Mouse (Mus musculus) lung, embryonic 16.5 days (tissue): ENCODE measurements around the gene Mmp9. TPM values are rescaled to one million over a fixed set of nuclear protein-coding genes. Genes with fewer than 3 reads are reported as not detected.

ENCODE experiments used
- ATAC-seq: fragments of 200-750 bp; cut with Nextera tagmentation; 2 replicates; pipeline ENCODE4 v1.8.0; 2017; ENCODE audit warnings: low read depth, mild to moderate bottlenecking, moderate library complexity
- H3K27ac ChIP-seq: fragments of 300-500 bp; sonication (generic); 2 replicates; pipeline ENCODE4 v1.5.1; 2014; ENCODE audit warnings: mild to moderate bottlenecking, control low read depth, low read length
- H3K27me3 ChIP-seq: fragments of 300-500 bp; sonication (generic); 2 replicates; pipeline ENCODE4 v1.6.1; 2014; ENCODE audit warnings: low read depth, low read length, mixed read lengths; ENCODE audit not compliant: control insufficient read depth, insufficient read depth
- H3K36me3 ChIP-seq: fragments of 300-500 bp; sonication (generic); 2 replicates; pipeline ENCODE4 v1.6.1; 2014; ENCODE audit warnings: low read length; ENCODE audit not compliant: control insufficient read depth, insufficient read depth
- H3K4me1 ChIP-seq: fragments of 300-500 bp; sonication (generic); replicated peaks from 2 replicates; pipeline ENCODE4 v1.6.1; 2014; ENCODE audit warnings: low read length, mixed read lengths; ENCODE audit not compliant: control insufficient read depth, insufficient read depth
- H3K4me2 ChIP-seq: fragments of 300-500 bp; sonication (generic); 2 replicates; pipeline ENCODE4 v1.6.1; 2014; ENCODE audit warnings: low read depth, low read length, control low read depth
- H3K4me3 ChIP-seq: fragments of 300-500 bp; sonication (generic); 2 replicates; pipeline ENCODE4 v1.5.1; 2014; ENCODE audit warnings: mild to moderate bottlenecking, low read length, control low read depth
- H3K9ac ChIP-seq: fragments of 300-500 bp; sonication (generic); 2 replicates; pipeline ENCODE4 v1.6.1; 2014; ENCODE audit warnings: low read length, control low read depth
- H3K9me3 ChIP-seq: fragments of 300-500 bp; sonication (generic); 2 replicates; pipeline ENCODE4 v1.6.1; 2016; ENCODE audit warnings: low read length; ENCODE audit not compliant: control insufficient read depth
- WGBS: fragments of 180-500 bp; shearing (Covaris S2); extraction: QIAGEN DNeasy Blood & Tissue Kit; methylation state at CpG from one replicate; pipeline ENCODE4 v1.1.7; 2014; 5-methylcytosine and 5-hydroxymethylcytosine counted together
- polyA plus RNA-seq: library from polyadenylated mRNA; unstranded; fragments of >200 nt; fragmentation: Nextera tagmentation; extraction: Ambion mirVana; gene quantifications from 2 replicates; pipeline ENCODE4 v1.2.1, GENCODE M21; 2015

Mmp9 gene
- polyA plus RNA-seq, 1 experiment from 2014 or later = 7.8 TPM

- Histone ChIP-seq H3K9me3 (peaks cover under 1% of the 10 kb centered on the region; the same call in 1 of the 2 replicates), H3K36me3 (peaks cover 29% of the 10 kb centered on the region)
- WGBS = under 1% methylated on average over 90 of the region's 91 CpGs
Observed at GRCm38 (mm10) chr2:164911086-164912048, 29.2 kb upstream of the Mmp9 start, which contains the start of gene Zfp335. Gene Zfp335 (minus strand): TSS chr2:164911757.

GRCm38 (mm10) chr2:164912151-164912550, 28.4 kb upstream of the Mmp9 start:
- peak overlapping the region; percentile 63 for H3K4me2 ChIP-seq
- peak overlapping the region; percentile 99 for H3K27ac ChIP-seq
- peak overlapping the region; percentile 96 for H3K9ac ChIP-seq
- H3K4me1 ChIP-seq = peaks cover 16% of the 10 kb centered on the region
- 7% methylated on average over 12 of the region's 12 CpGs for WGBS
- no peaks in the 10 kb centered on the region; the same call in 1 of the 2 replicates for H3K9me3 ChIP-seq
- peak; percentile 18 for ATAC-seq
- H3K4me3 ChIP-seq = peak overlapping the region; percentile 78
- no peaks in the 10 kb centered on the region for H3K27me3 ChIP-seq
- H3K36me3 ChIP-seq = peaks cover 22% of the 10 kb centered on the region

More at GRCm38 (mm10) chr2:164911086-164912048, 29.2 kb upstream of the Mmp9 start, which contains the start of gene Zfp335:
- peak within 1 kb of the TSS; percentile 99 for H3K27ac ChIP-seq
- H3K4me2 ChIP-seq = peak within 1 kb of the TSS; percentile 75
- H3K4me3 ChIP-seq = peak within 1 kb of the TSS; percentile 78
- peak; percentile 90 for ATAC-seq
- H3K27me3 ChIP-seq = no peaks in the 10 kb centered on the region
- peak within 1 kb of the TSS; percentile 96 for H3K9ac ChIP-seq
- peaks cover 16% of the 10 kb centered on the region for H3K4me1 ChIP-seq

- H3K4me3 ChIP-seq = peak overlapping the region; percentile 78
Observed at GRCm38 (mm10) chr2:164912749-164913427, 27.7 kb upstream of the Mmp9 start.

GRCm38 (mm10) chr2:164913428-164913786, 27.2 kb upstream of the Mmp9 start:
- no peak overlapping the region for H3K4me2 ChIP-seq
- H3K27me3 ChIP-seq = no peaks in the 10 kb centered on the region
- ATAC-seq = no peak
- H3K4me1 ChIP-seq = peaks cover 16% of the 10 kb centered on the region
- peaks cover 9% of the 10 kb centered on the region for H3K36me3 ChIP-seq
- H3K9me3 ChIP-seq = no peaks in the 10 kb centered on the region
- H3K4me3 ChIP-seq = no peak overlapping the region
- no peak overlapping the region for H3K27ac ChIP-seq
- H3K9ac ChIP-seq = no peak overlapping the region
- WGBS = 82% methylated on average over 2 of the region's 2 CpGs

More at GRCm38 (mm10) chr2:164912749-164913427, 27.7 kb upstream of the Mmp9 start:
- Histone ChIP-seq H3K36me3 (peaks cover 14% of the 10 kb centered on the region), H3K27me3 (no peaks in the 10 kb centered on the region), H3K9me3 (no peaks in the 10 kb centered on the region), H3K4me2 (peak overlapping the region; percentile 63; the same call in 1 of the 2 replicates), H3K4me1 (peaks cover 16% of the 10 kb centered on the region), H3K9ac (peak overlapping the region; percentile 96; the same call in 1 of the 2 replicates), H3K27ac (no peak overlapping the region)
- no peak for ATAC-seq
- 83% methylated on average over 9 of the region's 9 CpGs for WGBS

GRCm38 (mm10) chr2:164916820-164917219, 23.8 kb upstream of the Mmp9 start:
- WGBS = 69% methylated on average over 5 of the region's 5 CpGs
- Histone ChIP-seq H3K9me3 (no peaks in the 10 kb centered on the region), H3K36me3 (0 out of 2 replicates have a peak, but pooled peaks cover 2% of the 10 kb centered on the region), H3K27ac (no peak overlapping the region), H3K4me1 (peaks cover 8% of the 10 kb centered on the region), H3K9ac (no peak overlapping the region), H3K4me2 (no peak overlapping the region), H3K4me3 (no peak overlapping the region), H3K27me3 (no peaks in the 10 kb centered on the region)
- no peak for ATAC-seq

GRCm38 (mm10) chr2:164917371-164917770, 23.2 kb upstream of the Mmp9 start:
- no peak for ATAC-seq
- Histone ChIP-seq H3K4me1 (peaks cover 5% of the 10 kb centered on the region), H3K27ac (no peak overlapping the region), H3K4me2 (no peak overlapping the region), H3K9ac (no peak overlapping the region), H3K9me3 (no peaks in the 10 kb centered on the region), H3K27me3 (no peaks in the 10 kb centered on the region), H3K36me3 (0 out of 2 replicates have a peak, but pooled peaks cover 2% of the 10 kb centered on the region), H3K4me3 (no peak overlapping the region)
- 68% methylated on average over 10 of the region's 10 CpGs for WGBS

GRCm38 (mm10) chr2:164918325-164918724, 22.3 kb upstream of the Mmp9 start:
- no peak overlapping the region for H3K4me2 ChIP-seq
- ATAC-seq = 0 out of 2 replicates have a peak, but pooled peaks have one; percentile 9

GRCm38 (mm10) chr2:164921984-164922383, 18.6 kb upstream of the Mmp9 start:
- H3K36me3 ChIP-seq = 0 out of 2 replicates have a peak, but pooled peaks cover 2% of the 10 kb centered on the region
- ATAC-seq = no peak; the same call in 1 of the 2 replicates
- H3K27ac ChIP-seq = no peak overlapping the region
- no peaks in the 10 kb centered on the region for H3K27me3 ChIP-seq
- no peaks in the 10 kb centered on the region for H3K9me3 ChIP-seq
- 42% methylated on average over 6 of the region's 7 CpGs for WGBS
- H3K4me1 ChIP-seq = no peaks in the 10 kb centered on the region
- H3K4me3 ChIP-seq = no peak overlapping the region
- no peak overlapping the region for H3K4me2 ChIP-seq
- H3K9ac ChIP-seq = no peak overlapping the region

More at GRCm38 (mm10) chr2:164918325-164918724, 22.3 kb upstream of the Mmp9 start:
- Histone ChIP-seq H3K27ac (no peak overlapping the region), H3K4me3 (no peak overlapping the region), H3K9ac (no peak overlapping the region), H3K4me1 (peaks cover 3% of the 10 kb centered on the region; the same call in 1 of the 2 replicates), H3K27me3 (no peaks in the 10 kb centered on the region), H3K9me3 (no peaks in the 10 kb centered on the region), H3K36me3 (0 out of 2 replicates have a peak, but pooled peaks cover 2% of the 10 kb centered on the region)
- 64% methylated on average over 4 of the region's 5 CpGs for WGBS
